Mouse (Mus musculus): ENCODE results near the gene Prpf40b. TPM values are rescaled to one million over a fixed set of nuclear protein-coding genes. Genes with fewer than 3 reads are reported as not detected.

Prpf40b gene
- polyA plus RNA-seq, 1 experiment from 2014 or later: 115 TPM

- H3K9me3 ChIP-seq: no peaks in the 10 kb centered on the region
- no peaks in the 10 kb centered on the region for H3K27me3 ChIP-seq
- ATAC-seq (replicated peaks): no peak
- 88% methylated on average over 9 of the region's 9 CpGs for WGBS
- H3K36me3 ChIP-seq: peaks cover 82% of the 10 kb centered on the region
- no peak overlapping the region for H3K4me3 ChIP-seq
- H3K9ac ChIP-seq (replicated peaks): no peak overlapping the region
- H3K27ac ChIP-seq (replicated peaks): no peak overlapping the region; the same call in 1 of the 2 replicates
- H3K4me2 ChIP-seq (replicated peaks): no peak overlapping the region
- no peaks in the 10 kb centered on the region for H3K4me1 ChIP-seq
Measured at GRCm38 (mm10) chr15:99320978-99321377, 26.1 kb downstream of the Prpf40b start.

GRCm38 (mm10) chr15:99324151-99324550, 29.3 kb downstream of the Prpf40b start:
- H3K36me3 ChIP-seq: peaks cover 65% of the 10 kb centered on the region
- H3K27me3 ChIP-seq: no peaks in the 10 kb centered on the region
- H3K9ac ChIP-seq (replicated peaks): no peak overlapping the region
- no peak for ATAC-seq (replicated peaks)
- no peak overlapping the region for H3K4me3 ChIP-seq
- no peak overlapping the region for H3K27ac ChIP-seq (replicated peaks)
- H3K9me3 ChIP-seq: no peaks in the 10 kb centered on the region
- no peak overlapping the region for H3K4me2 ChIP-seq (replicated peaks)
- H3K4me1 ChIP-seq: no peaks in the 10 kb centered on the region
- WGBS: 88% methylated on average over 9 of the region's 9 CpGs

GRCm38 (mm10) chr15:99325598-99325997, 30.7 kb downstream of the Prpf40b start:
- Histone ChIP-seq H3K4me3 (no peak overlapping the region), H3K27ac (replicated peaks) (no peak overlapping the region), H3K4me2 (replicated peaks) (no peak overlapping the region), H3K9me3 (no peaks in the 10 kb centered on the region), H3K4me1 (no peaks in the 10 kb centered on the region), H3K9ac (replicated peaks) (no peak overlapping the region), H3K27me3 (no peaks in the 10 kb centered on the region), H3K36me3 (peaks cover 52% of the 10 kb centered on the region)
- WGBS: 95% methylated on average over 6 of the region's 6 CpGs
- no peak for ATAC-seq (replicated peaks)

GRCm38 (mm10) chr15:99326407-99326806, 31.5 kb downstream of the Prpf40b start:
- Histone ChIP-seq H3K27me3 (no peaks in the 10 kb centered on the region), H3K9me3 (no peaks in the 10 kb centered on the region), H3K4me1 (no peaks in the 10 kb centered on the region), H3K27ac (replicated peaks) (no peak overlapping the region), H3K4me3 (no peak overlapping the region), H3K9ac (replicated peaks) (no peak overlapping the region), H3K36me3 (peaks cover 44% of the 10 kb centered on the region), H3K4me2 (replicated peaks) (no peak overlapping the region)
- WGBS: 59% methylated on average over 2 of the region's 2 CpGs
- no peak for ATAC-seq (replicated peaks)

GRCm38 (mm10) chr15:99326959-99327358, 32.1 kb downstream of the Prpf40b start:
- Histone ChIP-seq H3K27ac (replicated peaks) (no peak overlapping the region), H3K27me3 (no peaks in the 10 kb centered on the region), H3K4me1 (no peaks in the 10 kb centered on the region), H3K4me2 (replicated peaks) (no peak overlapping the region), H3K4me3 (no peak overlapping the region), H3K36me3 (peaks cover 39% of the 10 kb centered on the region), H3K9me3 (no peaks in the 10 kb centered on the region), H3K9ac (replicated peaks) (no peak overlapping the region)
- ATAC-seq (replicated peaks): no peak
- WGBS: 79% methylated on average over 1 of the region's 1 CpGs

- WGBS: 97% methylated on average over 5 of the region's 5 CpGs
Measured at GRCm38 (mm10) chr15:99328011-99328410, 33.1 kb downstream of the Prpf40b start.

GRCm38 (mm10) chr15:99330324-99330723, 35.4 kb downstream of the Prpf40b start:
- WGBS: 74% methylated on average over 2 of the region's 2 CpGs
- ATAC-seq (replicated peaks): no peak
- no peak overlapping the region for H3K4me2 ChIP-seq (replicated peaks)
- peaks cover 10% of the 10 kb centered on the region; the same call in 1 of the 2 replicates for H3K4me1 ChIP-seq
- H3K9me3 ChIP-seq: no peaks in the 10 kb centered on the region
- no peak overlapping the region for H3K27ac ChIP-seq (replicated peaks)
- no peak overlapping the region for H3K4me3 ChIP-seq
- H3K9ac ChIP-seq (replicated peaks): no peak overlapping the region
- H3K36me3 ChIP-seq: peaks cover 13% of the 10 kb centered on the region; the same call in 1 of the 2 replicates
- no peaks in the 10 kb centered on the region for H3K27me3 ChIP-seq

More at GRCm38 (mm10) chr15:99328011-99328410, 33.1 kb downstream of the Prpf40b start:
- H3K27ac ChIP-seq (replicated peaks): no peak overlapping the region
- H3K9me3 ChIP-seq: no peaks in the 10 kb centered on the region
- no peaks in the 10 kb centered on the region for H3K4me1 ChIP-seq
- no peak overlapping the region for H3K4me3 ChIP-seq
- H3K36me3 ChIP-seq: peaks cover 28% of the 10 kb centered on the region; the same call in 1 of the 2 replicates
- no peak overlapping the region for H3K4me2 ChIP-seq (replicated peaks)
- H3K27me3 ChIP-seq: no peaks in the 10 kb centered on the region
- H3K9ac ChIP-seq (replicated peaks): no peak overlapping the region
- no peak for ATAC-seq (replicated peaks)

- H3K4me2 ChIP-seq (replicated peaks): no peak overlapping the region
- peaks cover 9% of the 10 kb centered on the region; the same call in 1 of the 2 replicates for H3K36me3 ChIP-seq
- 73% methylated on average over 5 of the region's 5 CpGs for WGBS
- peaks cover 10% of the 10 kb centered on the region; the same call in 1 of the 2 replicates for H3K4me1 ChIP-seq
- H3K9me3 ChIP-seq: no peaks in the 10 kb centered on the region
- no peak overlapping the region for H3K4me3 ChIP-seq
- H3K9ac ChIP-seq (replicated peaks): no peak overlapping the region
- no peak overlapping the region for H3K27ac ChIP-seq (replicated peaks)
- no peaks in the 10 kb centered on the region for H3K27me3 ChIP-seq
- ATAC-seq (replicated peaks): no peak
Measured at GRCm38 (mm10) chr15:99331341-99331740, 36.5 kb downstream of the Prpf40b start.

GRCm38 (mm10) chr15:99332111-99332510, 37.2 kb downstream of the Prpf40b start:
- peaks cover 7% of the 10 kb centered on the region; the same call in 1 of the 2 replicates for H3K36me3 ChIP-seq
- no peak overlapping the region for H3K27ac ChIP-seq (replicated peaks)
- no peaks in the 10 kb centered on the region for H3K9me3 ChIP-seq
- no peak for ATAC-seq (replicated peaks)
- no peak overlapping the region for H3K9ac ChIP-seq (replicated peaks)
- no peaks in the 10 kb centered on the region for H3K27me3 ChIP-seq
- peaks cover 10% of the 10 kb centered on the region; the same call in 1 of the 2 replicates for H3K4me1 ChIP-seq
- no peak overlapping the region for H3K4me3 ChIP-seq
- no peak overlapping the region for H3K4me2 ChIP-seq (replicated peaks)

GRCm38 (mm10) chr15:99332921-99333675, 38.2 kb downstream of the Prpf40b start:
- H3K4me3 ChIP-seq: no peak overlapping the region
- H3K9ac ChIP-seq (replicated peaks): no peak overlapping the region
- no peak overlapping the region for H3K4me2 ChIP-seq (replicated peaks)
- H3K27ac ChIP-seq (replicated peaks): peak overlapping the region; percentile 51
- H3K4me1 ChIP-seq: peaks cover 10% of the 10 kb centered on the region; the same call in 1 of the 2 replicates
- WGBS: 75% methylated on average over 9 of the region's 9 CpGs
- no peak for ATAC-seq (replicated peaks)
- no peaks in the 10 kb centered on the region for H3K9me3 ChIP-seq
- H3K36me3 ChIP-seq: no peaks in the 10 kb centered on the region
- no peaks in the 10 kb centered on the region for H3K27me3 ChIP-seq

- 75% methylated on average over 2 of the region's 3 CpGs for WGBS
- ATAC-seq (replicated peaks): no peak
- H3K4me3 ChIP-seq: no peak overlapping the region
- H3K9me3 ChIP-seq: no peaks in the 10 kb centered on the region
- no peak overlapping the region for H3K4me2 ChIP-seq (replicated peaks)
- no peaks in the 10 kb centered on the region for H3K36me3 ChIP-seq
- H3K9ac ChIP-seq (replicated peaks): no peak overlapping the region
- peak overlapping the region; percentile 51 for H3K27ac ChIP-seq (replicated peaks)
- H3K27me3 ChIP-seq: no peaks in the 10 kb centered on the region
- H3K4me1 ChIP-seq: peaks cover 10% of the 10 kb centered on the region; the same call in 1 of the 2 replicates
Measured at GRCm38 (mm10) chr15:99333676-99334065, 38.8 kb downstream of the Prpf40b start.

GRCm38 (mm10) chr15:99334500-99334899, 39.6 kb downstream of the Prpf40b start:
- WGBS: 67% methylated on average over 6 of the region's 6 CpGs
- Histone ChIP-seq H3K36me3 (no peaks in the 10 kb centered on the region), H3K9me3 (no peaks in the 10 kb centered on the region), H3K4me1 (peaks cover 10% of the 10 kb centered on the region; the same call in 1 of the 2 replicates), H3K27me3 (no peaks in the 10 kb centered on the region), H3K9ac (replicated peaks) (no peak overlapping the region), H3K4me3 (no peak overlapping the region), H3K27ac (replicated peaks) (peak overlapping the region; percentile 51; the same call in 1 of the 2 replicates), H3K4me2 (replicated peaks) (no peak overlapping the region)
- ATAC-seq (replicated peaks): no peak

Measured in forebrain, embryonic 15.5 days (tissue).